Mouse (Mus musculus): ENCODE data around the gene Spef1. TPM values are rescaled to one million over a fixed set of nuclear protein-coding genes. Genes with fewer than 3 reads are reported as not detected.

The Spef1 gene
- total RNA-seq, 2 experiments from 2014 or later = 5.7 to 6.2 TPM

GRCm38 (mm10) chr2:131148353-131149253 lies 38.5 kb downstream of the Spef1 start:
- no peak for DNase-seq
- intact Hi-C loops (cut with DNase I) = no loop called here

- intact Hi-C loops (cut with DNase I) = no loop called here
- DNase-seq = no peak
Observed at GRCm38 (mm10) chr2:131147043-131147365, 40.1 kb downstream of the Spef1 start.

GRCm38 (mm10) chr2:131146193-131147042 lies 40.7 kb downstream of the Spef1 start:
- intact Hi-C loops (cut with DNase I) = no loop called here
- no peak for DNase-seq

GRCm38 (mm10) chr2:131145536-131145935 lies 41.5 kb downstream of the Spef1 start:
- no peak for DNase-seq
- intact Hi-C loops (cut with DNase I) = no loop called here

- intact Hi-C loops (cut with DNase I) = no loop called here
- no peak for DNase-seq
Observed at GRCm38 (mm10) chr2:131145121-131145520, 42.0 kb downstream of the Spef1 start.

GRCm38 (mm10) chr2:131143007-131143780 lies 43.9 kb downstream of the Spef1 start:
- no peak for DNase-seq
- intact Hi-C loops (cut with DNase I) = no loop called here

GRCm38 (mm10) chr2:131142592-131142991 lies 44.5 kb downstream of the Spef1 start:
- DNase-seq = peak; percentile 83 to 86
- intact Hi-C loops (cut with DNase I) = loop anchor here (1.0 kb wide), 1 partner anchor 47 kb away; no protein-coding TSS in a partner anchor

GRCm38 (mm10) chr2:131141336-131141986 lies 45.6 kb downstream of the Spef1 start:
- no peak for DNase-seq
- intact Hi-C loops (cut with DNase I) = no loop called here

GRCm38 (mm10) chr2:131140533-131140905 lies 46.6 kb downstream of the Spef1 start:
- DNase-seq = no peak
- intact Hi-C loops (cut with DNase I) = no loop called here

- peak in 1 of 2 experiments; percentile 42 for DNase-seq
- intact Hi-C loops (cut with DNase I) = no loop called here
Observed at GRCm38 (mm10) chr2:131139886-131140532, 47.1 kb downstream of the Spef1 start.

- intact Hi-C loops (cut with DNase I) = no loop called here
- peak in 1 of 2 experiments; percentile 2 for DNase-seq
Observed at GRCm38 (mm10) chr2:131139287-131139686, 47.8 kb downstream of the Spef1 start.

- DNase-seq = peak in 1 of 2 experiments; percentile 1
- intact Hi-C loops (cut with DNase I) = no loop called here
Observed at GRCm38 (mm10) chr2:131138760-131139159, 48.3 kb downstream of the Spef1 start.

- peak in 1 of 2 experiments; percentile 1 for DNase-seq
- intact Hi-C loops (cut with DNase I) = no loop called here
Observed at GRCm38 (mm10) chr2:131138296-131138695, 48.8 kb downstream of the Spef1 start.

- intact Hi-C loops (cut with DNase I) = no loop called here
- peak; percentile 1 to 6 for DNase-seq
Observed at GRCm38 (mm10) chr2:131135521-131136139, 51.5 kb downstream of the Spef1 start.

GRCm38 (mm10) chr2:131134826-131135400 lies 52.2 kb downstream of the Spef1 start:
- DNase-seq = peak in 1 of 2 experiments; percentile 13

GRCm38 (mm10) chr2:131134381-131134780 lies 52.7 kb downstream of the Spef1 start:
- peak; percentile 56 to 60 for DNase-seq
- intact Hi-C loops (cut with DNase I) = no loop called here

More at GRCm38 (mm10) chr2:131134826-131135400, 52.2 kb downstream of the Spef1 start:
- intact Hi-C loops (cut with DNase I) = no loop called here

GRCm38 (mm10) chr2:131132930-131133547 lies 54.0 kb downstream of the Spef1 start, which contains the start of gene Gm11037:
Gm11037 (plus strand) TSS chr2:131133497.
- intact Hi-C loops (cut with DNase I) = no loop called here
- peak in 1 of 2 experiments; percentile 0 for DNase-seq
